Mouse (Mus musculus): Measurements from ENCODE around the gene Dynll2.

DNA sequence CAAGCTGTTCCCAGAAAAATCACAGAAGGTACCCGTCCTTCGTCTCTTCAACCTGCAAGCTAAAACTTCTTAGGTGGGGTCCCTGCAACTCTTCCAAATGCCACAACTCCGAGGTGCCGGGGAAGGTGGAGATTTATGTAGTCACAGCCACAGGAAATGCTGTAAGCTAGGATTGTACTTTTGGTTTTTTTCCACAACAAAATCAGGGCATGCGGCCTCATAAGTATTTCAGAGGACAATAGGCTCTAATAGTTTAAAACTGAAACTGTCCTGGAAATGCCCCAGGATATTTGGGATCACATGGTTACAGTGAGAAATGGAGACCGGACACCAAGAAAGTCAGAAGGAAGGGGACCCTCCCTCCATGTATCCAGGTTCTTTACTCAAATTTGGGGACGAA is 42.9 kb upstream of the Dynll2 start:
- TF ChIP-seq POLR2A (IDR thresholded peaks at IDR 0.05; ENCODE audit: insufficient read length, low read depth): no peak
- no peak for TF ChIP-seq REST (IDR thresholded peaks at IDR 0.05; ENCODE audit: insufficient read depth, insufficient read length)
- TF ChIP-seq MAX (IDR thresholded peaks at IDR 0.05; ENCODE audit: low read depth): no peak
- TF ChIP-seq POLR2AphosphoS2 (IDR thresholded peaks at IDR 0.05; ENCODE audit: insufficient read length, low read depth): no peak
- TF ChIP-seq USF1 (IDR thresholded peaks at IDR 0.05; ENCODE audit: low read depth): no peak
- no peak for TF ChIP-seq MYOD1 (IDR thresholded peaks at IDR 0.05; ENCODE audit: control insufficient read depth in 1 of 3, insufficient read length in 2 of 3, low read depth in 2 of 3)
- no peak for TF ChIP-seq MYOG (IDR thresholded peaks at IDR 0.05; ENCODE audit: control insufficient read depth in 1 of 3, insufficient read depth in 1 of 3, insufficient read length in 2 of 3, low read depth in 2 of 3)
